Mouse (Mus musculus) left cerebral cortex, postnatal 10 days (tissue): ENCODE results near the gene Pter. TPM values are rescaled to one million over a fixed set of nuclear protein-coding genes. Genes with fewer than 3 reads are reported as not detected.

Source experiments
- DNase-seq, 2 experiments: peaks; one replicate each; pipeline ENCODE4 v3.0.0; 2021 to 2022; ENCODE audit warnings: low spot score in 2 of 2, mixed read lengths in 1 of 2; ENCODE audit errors: extremely low spot score in 1 of 2
- intact Hi-C: fragments of 180-260 bp; cut with DNase I; formaldehyde crosslinking; loops from one replicate; pipeline ENCODE4 v1.15.1; 2025
- total RNA-seq, 2 experiments: library from RNA; stranded (reverse); gene quantifications; 2 replicates each; pipeline ENCODE4 v1.2.3; 2021

Pter gene
- total RNA-seq, 2 experiments from 2014 or later, result 1.1 to 1.5 TPM

DNA sequence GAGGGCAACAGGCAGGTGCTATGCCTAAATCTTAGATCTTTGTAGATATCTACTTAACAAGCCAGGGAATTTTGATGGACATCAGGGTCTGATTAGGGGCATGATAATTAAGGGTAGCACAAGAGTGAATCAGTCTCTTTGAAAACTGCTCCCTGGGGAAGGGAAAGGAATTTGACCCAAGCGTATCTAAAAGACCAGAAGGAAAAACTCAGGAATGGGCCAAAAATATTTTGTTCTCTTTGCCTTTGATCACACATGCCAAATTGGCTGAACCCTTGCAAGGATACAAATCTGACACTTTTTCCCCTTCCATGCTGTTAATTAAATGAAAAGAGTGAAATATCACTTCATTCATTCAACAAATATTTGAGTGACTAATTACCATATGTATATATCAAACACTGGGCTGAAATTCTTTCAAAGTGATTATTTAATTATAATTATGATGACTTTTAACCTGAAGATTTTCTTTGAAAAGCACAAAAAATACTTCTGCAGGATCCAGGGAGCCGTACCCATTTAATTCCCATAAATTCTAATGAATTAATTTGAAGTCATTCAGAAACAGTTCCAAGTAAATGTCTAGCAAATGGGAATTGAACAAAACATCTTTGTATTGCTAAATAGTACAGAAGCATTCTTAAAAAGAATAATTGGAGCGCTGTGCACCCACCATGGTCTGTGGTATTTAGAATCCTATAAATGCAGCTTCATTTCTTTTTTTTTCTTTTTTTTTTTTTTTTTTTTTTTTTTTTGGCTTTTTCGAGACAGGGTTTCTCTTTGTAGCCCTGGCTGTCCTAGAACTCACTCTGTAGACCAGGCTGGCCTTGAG lies 61.3 kb downstream of the Pter start:
- no peak for DNase-seq
- intact Hi-C loops, result no loop called here

- DNase-seq, result no peak
- intact Hi-C loops, result loop anchor here (10.0 kb wide), 1 partner anchor 545 kb away; no protein-coding TSS in a partner anchor
Measured at GRCm38 (mm10) chr2:13000026-13000425, 76.2 kb downstream of the Pter start.

DNA sequence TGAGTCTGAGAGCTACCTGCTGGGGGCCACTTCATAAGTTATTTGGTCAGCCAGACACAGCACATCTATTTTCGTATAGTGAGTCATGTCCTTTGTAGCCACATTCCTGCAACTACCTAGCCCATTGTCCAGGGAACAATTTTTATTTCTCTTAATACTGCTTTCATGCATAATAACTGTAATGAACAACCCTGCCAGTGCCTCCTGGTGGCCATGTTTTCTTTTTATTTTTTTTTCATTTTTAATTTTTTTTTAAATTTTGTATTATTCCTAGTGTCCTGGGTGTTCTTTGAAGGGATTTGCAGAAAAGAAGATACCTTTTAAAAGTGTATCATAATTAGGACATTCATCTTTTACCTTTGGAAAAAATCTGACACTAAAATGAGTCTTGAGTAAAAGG lies 84.6 kb downstream of the Pter start:
- intact Hi-C loops, result loop anchor here (5.0 to 10.0 kb wide), 3 partner anchors 229 to 554 kb away; no protein-coding TSS in a partner anchor

GRCm38 (mm10) chr2:13009261-13009972 lies 85.6 kb downstream of the Pter start:
- DNase-seq, result peak in 1 of 2 experiments; percentile 19
- intact Hi-C loops, result loop anchor here (5.0 to 10.0 kb wide), 3 partner anchors 228 to 555 kb away; no protein-coding TSS in a partner anchor

More for the DNA sequence above, 84.6 kb downstream of the Pter start:
- DNase-seq, result no peak

GRCm38 (mm10) chr2:13010030-13010459 lies 86.2 kb downstream of the Pter start:
- intact Hi-C loops, result no loop called here
- DNase-seq, result peak in 1 of 2 experiments; percentile 36

DNA sequence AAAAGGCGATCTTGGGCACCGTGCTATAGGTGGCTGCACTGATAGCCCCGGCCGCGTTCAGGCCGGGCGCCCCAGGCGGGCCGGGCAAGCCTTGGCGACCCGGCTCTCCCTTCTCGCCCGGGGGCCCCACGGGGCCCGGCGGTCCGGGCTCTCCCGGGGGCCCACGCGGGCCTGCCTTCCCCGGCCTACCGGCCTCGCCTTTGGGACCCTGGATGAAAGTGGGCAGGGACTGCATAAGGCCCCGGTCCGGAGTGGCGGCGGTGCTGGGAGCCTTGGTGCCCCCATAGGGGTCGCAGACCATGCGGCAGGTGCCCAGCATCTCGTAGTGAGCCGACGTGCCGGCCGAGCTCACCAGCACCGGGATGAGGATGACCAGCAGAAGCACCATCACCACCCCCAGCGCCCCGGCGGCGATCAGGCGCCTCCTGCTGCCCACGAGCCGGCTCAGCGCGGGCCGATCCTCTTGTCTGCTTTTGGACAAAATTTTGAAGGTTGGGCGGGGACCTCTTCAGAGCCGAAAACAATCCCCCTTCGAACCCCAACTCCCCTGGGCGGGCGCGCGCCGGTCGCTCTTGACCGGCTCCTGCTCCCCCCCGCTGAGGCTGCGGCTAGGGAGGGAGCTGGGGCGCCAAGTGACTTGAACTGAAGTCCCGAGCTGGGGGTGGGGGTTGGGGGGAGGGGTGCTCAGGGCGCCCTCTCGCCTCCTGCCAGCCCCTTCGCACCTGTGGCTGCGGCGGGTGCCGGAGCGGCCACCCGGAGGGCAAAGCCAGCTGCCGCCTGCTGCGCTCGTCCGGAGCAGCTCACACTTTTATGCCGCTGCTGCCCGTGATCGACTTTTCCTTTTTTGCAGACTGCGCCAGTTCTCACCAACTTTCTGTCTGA lies 86.9 kb downstream of the Pter start:
- peak; percentile 34 to 69 for DNase-seq
- intact Hi-C loops, result no loop called here

DNA sequence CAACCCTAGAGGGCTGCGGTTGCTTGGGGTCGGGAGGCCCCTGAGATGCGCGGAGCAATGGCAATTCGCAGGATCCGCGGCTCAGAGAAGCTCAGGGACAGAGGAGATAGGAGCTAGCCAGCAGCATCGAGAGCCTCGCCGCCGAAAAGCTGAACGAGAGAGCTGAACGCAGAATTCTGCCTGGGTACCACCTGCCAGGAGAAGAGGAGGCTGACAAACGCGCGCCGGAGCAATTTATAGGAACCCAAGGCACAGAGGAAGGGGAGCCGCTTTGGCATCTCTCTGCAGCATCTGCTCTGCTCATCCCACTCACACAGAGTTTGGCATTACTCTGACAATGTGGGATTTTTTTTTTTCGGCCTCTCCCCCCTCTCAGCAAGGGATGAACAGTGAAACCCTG lies 87.6 kb downstream of the Pter start, which contains the start of gene C1ql3:
Gene C1ql3 (minus strand): TSS at position 335 of the 400 bp plus-strand sequence.
- peak; percentile 71 to 81 for DNase-seq
- intact Hi-C loops, result no loop called here

GRCm38 (mm10) chr2:13011973-13012372 lies 88.1 kb downstream of the Pter start:
- DNase-seq, result no peak
- intact Hi-C loops, result no loop called here

DNA sequence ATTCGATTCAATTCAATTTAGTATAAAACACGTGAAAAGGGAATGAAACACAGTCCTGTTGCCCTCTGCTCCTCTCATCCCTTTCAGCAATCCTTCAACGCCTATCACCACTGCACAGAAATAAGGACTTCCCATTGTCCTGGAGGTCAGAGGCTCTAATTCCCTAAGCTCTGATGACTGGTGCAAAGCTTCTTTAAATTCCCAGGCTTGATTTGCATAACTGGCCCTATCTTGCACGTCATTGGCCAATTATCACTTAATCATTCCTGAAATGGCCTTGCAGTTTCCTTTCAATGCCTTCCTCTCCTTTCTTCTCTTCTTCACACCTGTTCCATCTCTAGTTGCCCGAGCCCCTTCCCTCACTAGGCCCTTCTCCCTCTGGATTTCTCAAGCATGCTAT lies 94.5 kb downstream of the Pter start:
- intact Hi-C loops, result no loop called here
- no peak for DNase-seq

- DNase-seq, result no peak
- intact Hi-C loops, result no loop called here
Measured at GRCm38 (mm10) chr2:13018861-13019260, 95.0 kb downstream of the Pter start.

DNA sequence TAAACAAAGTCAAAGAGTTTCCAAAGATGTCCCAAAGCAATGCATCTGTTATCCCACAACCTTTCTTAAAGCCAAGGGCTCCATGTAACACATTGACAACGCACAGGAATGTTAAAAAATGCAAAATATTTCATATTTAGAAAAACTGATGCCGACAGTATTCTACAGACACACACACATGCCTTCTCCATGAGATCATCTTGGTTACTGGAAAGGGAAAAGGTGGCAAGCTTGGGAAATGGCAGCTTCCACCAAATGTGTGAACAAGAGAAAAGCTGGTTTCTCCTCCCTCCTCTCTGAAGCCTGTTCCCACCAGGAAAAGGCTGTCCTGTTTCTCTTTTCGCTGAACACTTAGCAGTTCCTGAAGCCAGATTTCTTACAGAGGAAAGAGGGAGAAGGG lies 114.9 kb downstream of the Pter start:
- no peak for DNase-seq
- intact Hi-C loops, result no loop called here

DNA sequence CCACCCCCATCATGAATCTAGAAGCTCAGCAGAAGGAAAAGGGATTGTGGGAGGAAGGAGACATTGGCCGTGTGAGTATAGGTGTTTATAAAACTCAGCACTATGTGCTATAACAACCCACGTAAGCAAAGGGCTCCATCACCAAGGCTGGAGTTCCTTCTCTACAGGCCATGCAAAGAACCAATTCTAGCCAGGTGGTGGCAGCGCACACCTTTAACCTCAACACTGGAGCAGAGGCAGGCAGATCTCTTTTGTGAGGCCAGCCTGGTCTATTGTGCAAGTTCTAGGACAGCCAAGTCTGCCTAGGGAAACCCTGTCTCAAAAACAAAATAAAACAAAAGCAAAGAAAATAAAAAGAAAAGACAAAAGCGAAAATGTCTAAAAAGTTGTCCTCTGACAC lies 115.9 kb downstream of the Pter start:
- no peak for DNase-seq
- intact Hi-C loops, result no loop called here

DNA sequence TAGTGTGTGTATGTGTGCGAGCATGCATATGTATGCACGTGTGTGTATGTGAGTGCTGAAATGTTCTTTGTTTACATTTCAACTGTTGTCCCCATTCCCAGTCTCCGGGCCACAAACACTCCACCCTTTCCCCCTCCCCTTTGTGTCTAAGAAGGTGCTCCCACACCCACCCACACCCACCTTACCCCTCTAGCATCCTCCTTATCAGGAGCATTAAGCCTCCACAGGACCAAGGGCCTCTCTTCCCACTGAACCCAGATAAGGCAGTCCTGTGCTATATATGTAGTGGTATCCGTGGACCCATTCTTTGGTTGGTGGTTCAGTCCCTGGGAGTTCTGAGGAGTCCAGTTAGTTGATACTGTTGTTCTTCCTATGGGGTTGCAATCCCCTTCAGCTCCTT lies 120.7 kb downstream of the Pter start:
- no peak for DNase-seq
- intact Hi-C loops, result no loop called here

DNA sequence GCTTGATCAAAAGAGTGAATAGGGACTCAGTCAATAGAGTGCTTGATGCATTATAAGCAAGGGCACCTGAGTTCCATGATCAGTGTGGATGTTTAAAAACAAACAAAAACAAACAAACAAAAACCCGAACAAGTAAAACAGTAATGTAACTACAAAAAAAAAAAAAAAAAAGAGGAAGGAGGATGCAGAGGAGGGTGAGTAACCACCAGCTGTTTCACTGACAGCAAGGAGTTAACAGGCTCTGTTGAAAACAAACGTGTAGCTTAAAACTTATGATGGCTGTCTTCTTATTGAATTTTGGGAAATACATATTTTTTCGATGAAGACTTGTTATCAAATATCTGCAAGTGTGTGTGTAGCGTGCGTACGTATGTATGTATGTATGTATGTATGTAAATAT lies 124.8 kb downstream of the Pter start:
- no peak for DNase-seq

More for the DNA sequence above, 124.8 kb downstream of the Pter start:
- intact Hi-C loops, result no loop called here

Other genes with a start within 250 kb of the Pter start
- gene C1ql3, start 87.8 kb downstream of the Pter start, total RNA-seq, result 10 to 100 TPM; 50.8 to 58.1 TPM